Mouse (Mus musculus) layer of hippocampus, adult 2 months (tissue): ENCODE results near the gene Gle1. TPM values are rescaled to one million over a fixed set of nuclear protein-coding genes. Genes with fewer than 3 reads are reported as not detected.
"Not testable (repeated sequence)": the region's sequence is repeated elsewhere in the genome, so short reads cannot be mapped to it uniquely, and the experiment has no call there.

Source experiments
- DNase-seq, 2 experiments: peaks; one replicate each; pipeline ENCODE4 v3.0.0; 2022; ENCODE audit warnings: low spot score in 2 of 2
- H3K27ac ChIP-seq: fragments of 200-600 bp; 2 replicates; pipeline ENCODE4 v1.8.1; 2022
- H3K4me3 ChIP-seq: fragments of 200-600 bp; 2 replicates; pipeline ENCODE4 v1.8.1; 2022; ENCODE audit warnings: mild to moderate bottlenecking
- CTCF ChIP-seq: fragments of 200-600 bp; conservative IDR thresholded peaks from 2 replicates; pipeline ENCODE4 v1.8.1; 2022; ENCODE audit warnings: antibody characterized with exemption, mild to moderate bottlenecking, moderate library complexity
- long read RNA-seq, 2 experiments: library from polyadenylated mRNA; stranded (forward); transcript quantifications; one replicate each; pipeline ENCODE4 v2.0.0; 2021; ENCODE audit warnings: borderline mapping rate in 2 of 2
- total RNA-seq, 2 experiments: library from RNA; stranded (reverse); gene quantifications; 2 replicates each; pipeline ENCODE4 v1.2.3; 2021

Gene Gle1
- total RNA-seq = 10 to 100 TPM; 48.0 to 48.9 TPM
- long read RNA-seq, experiment 1, full-length matches to known transcripts = 60 of 78 reads
- long read RNA-seq, experiment 1, partial matches to known transcripts = 3 of 78 reads
- long read RNA-seq, experiment 1, other reads (novel, unspliced or antisense) = 15 of 78 reads
- long read RNA-seq, experiment 2, full-length matches to known transcripts = 69 of 94 reads
- long read RNA-seq, experiment 2, partial matches to known transcripts = 9 of 94 reads
- long read RNA-seq, experiment 2, other reads (novel, unspliced or antisense) = 16 of 94 reads

- peak; percentile 83 for TF ChIP-seq CTCF
- Histone ChIP-seq H3K4me3 (peak within 1 kb of the TSS; percentile 79), H3K27ac (peak within 1 kb of the TSS; percentile 90)
- DNase-seq = peak; percentile 97 to 98
These were observed at the start of gene Gle1 for GRCm38 (mm10) chr2:29934906-29935599. Gle1 (plus strand) TSS chr2:29935426.

GRCm38 (mm10) chr2:29886659-29887292 is 48.5 kb upstream of the Gle1 start:
- H3K27ac ChIP-seq, H3K4me3 ChIP-seq, DNase-seq: not testable (repeated sequence)
- TF ChIP-seq CTCF = peak; percentile 61

- TF ChIP-seq CTCF = no peak
- Histone ChIP-seq H3K27ac (peak within 1 kb of the TSS; percentile 92), H3K4me3 (peak within 1 kb of the TSS; percentile 82)
- peak; percentile 100 for DNase-seq
These were observed 45.9 kb upstream of the Gle1 start, which contains the start of gene Odf2 for GRCm38 (mm10) chr2:29889066-29889944. Odf2 (plus strand) TSS chr2:29889221.

- peak; percentile 78 to 89 for DNase-seq
- Histone ChIP-seq H3K27ac (peak overlapping the region; percentile 91), H3K4me3 (peak overlapping the region; percentile 82)
- peak; percentile 70 for TF ChIP-seq CTCF
These were observed 45.0 kb upstream of the Gle1 start for GRCm38 (mm10) chr2:29889991-29890833.

- Histone ChIP-seq H3K4me3 (no peak overlapping the region), H3K27ac (no peak overlapping the region)
- no peak for TF ChIP-seq CTCF
- no peak for DNase-seq
These were observed 43.5 kb upstream of the Gle1 start for GRCm38 (mm10) chr2:29891773-29892172.

GRCm38 (mm10) chr2:29896071-29896470 is 39.2 kb upstream of the Gle1 start:
- no peak for TF ChIP-seq CTCF
- H3K4me3 ChIP-seq = no peak overlapping the region
- no peak overlapping the region for H3K27ac ChIP-seq
- DNase-seq = no peak

GRCm38 (mm10) chr2:29897366-29897765 is 37.9 kb upstream of the Gle1 start:
- Histone ChIP-seq H3K27ac (no peak overlapping the region), H3K4me3 (no peak overlapping the region)
- no peak for DNase-seq
- TF ChIP-seq CTCF = no peak

- no peak for TF ChIP-seq CTCF
- no peak overlapping the region for H3K27ac ChIP-seq
- no peak for DNase-seq
- H3K4me3 ChIP-seq = no peak overlapping the region
These were observed 37.1 kb upstream of the Gle1 start for GRCm38 (mm10) chr2:29898081-29898480.

- no peak for TF ChIP-seq CTCF
- H3K4me3 ChIP-seq = no peak overlapping the region
- no peak for DNase-seq
- H3K27ac ChIP-seq = no peak overlapping the region
These were observed 33.0 kb upstream of the Gle1 start for GRCm38 (mm10) chr2:29902194-29902593.

- not testable (repeated sequence) for H3K27ac ChIP-seq, DNase-seq, H3K4me3 ChIP-seq
These were observed 27.1 kb upstream of the Gle1 start for GRCm38 (mm10) chr2:29908171-29908570.

- no peak for DNase-seq
- Histone ChIP-seq H3K4me3 (no peak overlapping the region), H3K27ac (no peak overlapping the region)
- TF ChIP-seq CTCF = peak; percentile 61
These were observed 25.2 kb upstream of the Gle1 start for GRCm38 (mm10) chr2:29910042-29910441.

GRCm38 (mm10) chr2:29917621-29918020 is 17.6 kb upstream of the Gle1 start:
- Histone ChIP-seq H3K4me3 (no peak overlapping the region), H3K27ac (no peak overlapping the region)
- DNase-seq = no peak
- no peak for TF ChIP-seq CTCF
